Mouse (Mus musculus): Measurements from ENCODE around the gene Golm1.
"Not testable (repeated sequence)": the region's sequence is repeated elsewhere in the genome, so short reads cannot be mapped to it uniquely, and the experiment has no call there.

Gene Golm1

DNA sequence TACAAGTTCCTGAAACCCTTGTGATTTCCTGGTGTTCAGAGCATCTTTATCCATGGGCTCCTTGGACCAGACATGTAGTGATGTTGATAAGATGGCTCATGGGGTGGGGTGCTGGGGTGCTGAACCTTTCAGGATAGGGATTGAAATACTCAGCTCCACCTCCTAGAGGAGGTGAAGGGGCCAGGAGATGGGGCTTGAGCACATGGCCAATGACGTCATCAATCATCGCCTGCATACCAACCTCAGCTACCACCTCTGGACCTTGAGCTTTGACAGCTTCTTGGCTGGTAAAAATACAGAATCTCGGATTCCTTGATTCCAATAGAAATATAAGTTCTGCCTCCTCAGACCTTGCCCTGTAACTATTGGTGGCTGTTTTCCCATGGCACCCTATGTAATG is 30.1 kb downstream of the Golm1 start:
- no peak for DNase-seq

DNA sequence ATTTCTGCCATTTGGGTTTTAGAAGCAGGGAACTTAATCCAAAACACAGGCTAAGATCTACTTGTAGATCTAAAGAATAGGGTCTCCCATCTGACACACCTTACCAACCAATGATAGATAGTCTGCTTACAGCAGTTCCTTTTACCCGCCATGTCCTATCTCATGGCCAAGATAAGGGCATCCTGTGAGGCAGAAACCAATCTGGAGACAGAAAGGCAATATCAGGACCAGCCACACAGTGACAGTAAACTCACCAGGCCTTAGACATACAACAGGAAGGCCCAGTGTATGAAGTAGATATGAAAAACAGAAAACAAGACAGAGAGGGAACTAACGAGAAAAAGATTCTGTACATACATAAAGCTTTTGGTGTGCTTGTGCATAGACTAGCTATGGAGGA is 32.8 kb downstream of the Golm1 start:
- no peak for DNase-seq

DNA sequence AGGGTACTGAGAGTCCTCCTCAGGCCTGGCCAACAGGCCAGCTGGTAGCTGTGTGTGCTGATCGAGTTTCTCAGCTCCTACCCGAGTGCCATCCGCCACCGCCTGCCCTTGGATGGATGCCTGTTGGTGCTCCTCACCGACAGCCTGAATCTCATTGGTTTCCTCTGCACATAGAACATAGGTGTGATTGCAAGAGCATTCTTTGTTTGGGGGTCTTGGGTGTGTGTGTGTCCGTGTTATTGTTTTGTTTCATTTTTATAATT is 35.5 kb downstream of the Golm1 start:
- DNase-seq = peak in 1 of 2 experiments; percentile 92

DNA sequence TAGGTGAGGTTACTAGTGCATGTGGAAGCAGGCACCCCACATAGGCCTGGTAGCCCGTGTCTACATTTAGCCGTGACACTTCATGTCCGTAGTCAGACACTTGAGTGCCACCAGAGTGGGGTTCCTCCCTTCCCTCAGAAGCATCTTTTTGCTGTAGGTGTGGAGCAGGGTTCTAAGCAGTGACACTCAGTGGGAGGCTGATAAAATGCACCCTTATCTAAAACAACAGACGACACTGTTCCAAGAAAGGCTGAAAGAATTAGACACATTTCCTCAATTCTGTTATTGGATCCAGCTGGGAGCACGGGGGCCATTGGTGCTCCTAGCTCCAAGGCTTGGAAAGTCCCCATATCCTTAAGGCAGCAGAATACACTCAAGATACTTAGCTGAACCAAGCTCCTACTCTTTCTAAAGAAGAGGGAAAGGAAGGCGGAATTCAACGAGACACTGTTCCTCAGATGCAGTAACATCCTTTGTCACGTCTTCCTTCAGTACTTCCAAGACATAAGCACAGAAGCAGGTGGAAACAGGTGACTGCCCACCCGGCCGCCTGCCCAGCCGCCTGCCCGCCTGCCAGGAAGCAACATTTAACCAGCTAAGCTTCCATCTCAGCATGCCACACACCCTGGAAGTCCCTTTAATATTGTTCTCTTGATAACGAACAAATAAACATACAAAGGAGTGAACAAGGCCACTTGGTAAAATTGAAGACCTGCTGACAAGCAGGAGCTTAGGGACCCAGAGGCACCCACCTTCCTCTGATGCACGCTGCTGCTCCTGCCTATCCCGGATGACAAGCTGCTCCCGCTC is 36.0 kb downstream of the Golm1 start:
- peak; percentile 84 to 89 for DNase-seq

DNA sequence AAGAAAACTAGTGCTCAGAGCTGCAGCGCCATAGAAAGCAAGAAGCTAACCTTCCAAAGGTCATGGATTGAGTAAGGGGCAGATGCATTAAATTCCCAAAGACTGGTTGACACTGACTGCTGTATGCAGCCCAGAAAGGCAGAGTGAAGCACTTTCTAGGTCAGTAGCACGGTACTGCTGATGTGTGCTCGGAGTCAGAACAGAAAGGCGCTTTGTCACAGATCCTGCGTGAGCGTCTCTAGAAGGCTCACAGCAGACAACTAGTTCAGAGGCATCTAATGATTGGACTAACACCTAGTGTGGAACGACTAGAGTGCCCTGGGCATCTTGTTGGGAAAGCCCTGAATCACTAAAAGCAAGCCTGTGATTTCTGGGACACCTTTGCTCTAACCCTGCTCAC is 37.8 kb downstream of the Golm1 start:
- DNase-seq = no peak

DNA sequence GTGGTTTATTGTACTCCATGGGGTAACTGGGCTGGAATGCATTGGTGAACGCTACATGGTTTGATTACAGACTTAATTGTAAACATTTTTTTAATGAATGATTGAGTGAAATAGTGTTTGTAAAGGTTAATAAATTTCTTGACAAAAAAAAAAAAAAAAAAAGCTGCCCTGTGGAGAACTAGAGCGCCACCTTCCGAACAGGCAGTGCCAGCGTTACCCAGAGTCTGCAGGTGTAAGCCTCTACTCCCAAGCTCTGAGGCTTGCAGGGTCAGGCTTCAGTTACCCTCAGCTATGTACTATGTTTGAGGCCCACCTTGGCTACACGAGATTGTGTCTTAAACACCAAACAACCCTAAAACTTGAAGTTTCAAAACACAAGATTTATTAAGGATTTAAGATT is 41.0 kb downstream of the Golm1 start:
- no peak for DNase-seq

DNA sequence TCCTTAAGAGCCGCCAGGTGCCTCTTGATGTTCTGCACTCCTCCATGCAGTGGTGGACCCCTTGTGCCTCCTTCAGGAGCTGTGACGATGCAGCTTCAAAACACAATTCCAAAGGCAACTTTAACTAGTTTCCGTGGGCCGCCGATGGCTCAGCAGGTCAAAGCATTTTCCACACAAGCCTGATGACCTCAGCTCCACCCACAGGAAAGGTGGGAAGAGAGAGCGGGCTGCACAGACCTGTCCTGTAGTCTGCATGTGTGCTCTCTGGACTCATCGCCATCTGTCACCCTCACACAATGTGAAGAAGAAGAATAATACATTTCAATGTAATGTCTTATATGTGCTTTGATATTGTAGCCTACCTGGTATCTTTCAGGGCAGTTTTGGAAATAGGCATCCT is 48.9 kb downstream of the Golm1 start:
- peak; percentile 70 to 76 for DNase-seq

DNA sequence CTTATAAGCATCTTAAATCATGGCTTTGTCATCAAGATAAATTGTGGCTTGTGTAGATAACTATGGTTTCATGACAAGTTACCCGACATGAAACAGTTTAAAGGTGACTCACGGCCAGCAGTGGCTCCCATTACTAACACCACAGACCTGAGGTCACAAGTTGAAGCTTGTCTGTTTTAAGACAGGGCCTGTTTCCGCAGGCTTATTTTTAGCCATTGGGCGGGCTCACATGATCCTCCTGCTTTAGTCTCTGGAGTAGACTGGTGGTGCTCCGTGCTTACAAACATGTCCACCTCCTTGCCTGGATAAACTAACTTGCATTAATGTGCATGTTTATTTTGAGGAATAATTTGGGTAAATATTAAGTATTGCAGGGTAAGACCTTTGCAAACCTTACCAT is 50.7 kb downstream of the Golm1 start:
- DNase-seq = no peak

DNA sequence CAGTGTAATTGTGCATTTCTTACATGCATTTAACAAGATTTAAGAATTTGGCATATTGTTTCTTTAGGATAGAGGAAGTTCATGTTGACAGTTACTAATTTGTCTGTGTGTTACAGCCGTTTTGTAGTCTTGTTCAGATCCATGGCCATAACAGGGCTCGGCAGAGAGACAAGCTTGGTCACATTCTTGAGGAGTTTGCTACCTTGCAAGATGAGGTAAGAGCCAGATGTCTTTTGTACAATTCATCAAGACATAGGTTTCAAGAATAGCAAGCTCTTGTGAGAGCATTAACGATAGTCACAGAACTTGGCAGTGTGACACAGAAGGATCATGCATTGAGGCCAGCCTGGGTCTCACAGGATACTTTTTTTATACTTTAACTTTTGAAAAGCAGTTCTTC is 51.2 kb downstream of the Golm1 start:
- no peak for DNase-seq

DNA sequence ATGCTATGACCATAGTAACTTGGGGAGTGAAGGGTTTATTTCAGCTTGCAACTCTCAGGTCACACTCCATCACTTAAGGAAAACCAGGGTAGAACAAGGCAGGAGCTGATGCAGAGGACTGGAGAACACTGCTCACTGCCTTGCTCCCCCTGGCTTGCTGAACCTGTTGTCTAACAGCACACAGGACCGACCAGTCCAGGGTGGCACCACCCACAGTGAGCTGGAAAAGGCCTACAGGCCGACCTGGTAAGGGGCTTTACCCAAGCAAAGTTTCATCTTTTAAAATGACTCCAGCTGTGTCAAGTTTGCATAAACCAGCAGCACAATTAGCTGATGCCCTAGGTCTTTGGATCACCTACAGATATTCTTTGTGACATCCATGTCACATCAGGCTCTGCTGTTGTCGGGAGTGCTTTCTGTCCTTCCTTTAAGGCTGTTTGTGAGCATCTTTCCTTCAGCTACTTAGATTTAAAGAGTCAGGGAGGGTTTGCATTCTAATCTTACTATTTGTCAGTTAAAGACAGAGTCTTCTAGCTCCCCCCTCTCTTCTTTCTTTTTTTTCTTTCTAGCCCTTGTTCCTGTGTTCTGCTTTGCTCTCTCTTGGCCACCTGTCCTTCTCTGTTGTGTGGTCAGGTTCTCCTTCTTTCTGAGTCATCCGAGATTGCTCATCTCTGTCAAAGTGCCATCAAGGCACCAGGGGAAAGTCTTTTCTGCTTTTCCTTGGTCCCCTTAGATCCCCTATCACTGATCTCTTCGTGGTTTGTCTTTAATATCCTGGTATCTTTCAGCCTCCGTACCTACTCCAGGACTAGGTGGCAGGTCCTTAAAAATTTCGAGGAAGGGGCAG is 53.7 kb downstream of the Golm1 start:
- no peak for DNase-seq

DNA sequence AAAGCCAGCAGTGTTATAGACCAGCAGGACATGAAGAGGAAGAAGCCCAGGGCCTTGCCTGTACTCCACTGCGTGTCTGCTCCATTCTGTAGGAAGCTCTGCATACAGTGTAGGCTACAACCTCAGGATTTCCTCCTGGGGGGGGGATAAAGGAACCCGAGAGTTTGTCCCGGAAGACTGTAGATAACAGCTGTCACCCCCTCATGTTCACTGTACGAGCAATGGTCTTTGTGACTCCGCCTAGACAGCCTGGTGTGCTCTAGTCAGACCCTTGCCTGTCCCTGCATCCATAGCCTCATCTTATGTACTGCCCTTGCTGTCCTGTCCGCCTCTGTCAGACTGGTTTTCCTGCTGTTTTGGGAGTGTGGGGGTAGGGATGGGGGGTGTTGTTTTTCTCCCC is 57.1 kb downstream of the Golm1 start:
- DNase-seq = no peak

DNA sequence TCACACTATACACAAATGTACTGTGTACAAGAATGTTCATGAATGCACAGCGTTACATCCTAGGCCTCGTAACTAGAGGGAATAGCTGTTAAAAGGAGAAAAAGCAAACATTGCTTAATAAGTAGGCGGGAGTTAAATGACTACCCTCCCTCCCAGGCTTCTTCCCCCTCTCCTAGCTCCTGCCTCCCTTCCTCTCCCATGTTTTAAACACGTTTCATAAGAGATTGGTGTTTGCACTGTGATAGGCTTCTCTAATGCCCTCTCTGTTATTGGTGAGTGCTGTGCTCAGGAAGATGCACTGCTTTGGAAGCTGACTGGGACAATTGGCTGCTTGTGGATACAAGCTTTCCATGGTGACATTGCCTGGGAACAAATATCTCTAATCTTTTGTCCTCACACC is 60.1 kb downstream of the Golm1 start:
- DNase-seq = no peak

DNA sequence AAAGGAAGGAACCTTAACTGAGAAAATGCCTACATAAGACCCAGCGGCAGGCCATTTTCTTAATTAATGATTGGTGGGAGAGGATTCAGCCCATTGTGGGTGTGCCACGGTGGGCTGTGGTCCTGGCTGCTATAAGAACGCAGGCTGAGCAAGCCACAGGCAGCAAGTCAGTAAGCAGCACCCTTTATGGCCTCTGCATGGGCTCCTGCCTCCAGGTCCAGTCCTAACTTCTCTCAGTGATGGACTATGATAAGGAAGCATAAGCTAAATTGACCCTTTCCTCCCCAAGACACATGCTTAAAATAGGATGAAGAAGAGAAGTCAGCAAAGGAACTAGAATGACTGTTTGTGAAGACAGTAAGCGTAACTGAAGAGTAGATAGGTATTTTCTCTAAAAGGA is 60.5 kb downstream of the Golm1 start:
- DNase-seq = no peak

DNA sequence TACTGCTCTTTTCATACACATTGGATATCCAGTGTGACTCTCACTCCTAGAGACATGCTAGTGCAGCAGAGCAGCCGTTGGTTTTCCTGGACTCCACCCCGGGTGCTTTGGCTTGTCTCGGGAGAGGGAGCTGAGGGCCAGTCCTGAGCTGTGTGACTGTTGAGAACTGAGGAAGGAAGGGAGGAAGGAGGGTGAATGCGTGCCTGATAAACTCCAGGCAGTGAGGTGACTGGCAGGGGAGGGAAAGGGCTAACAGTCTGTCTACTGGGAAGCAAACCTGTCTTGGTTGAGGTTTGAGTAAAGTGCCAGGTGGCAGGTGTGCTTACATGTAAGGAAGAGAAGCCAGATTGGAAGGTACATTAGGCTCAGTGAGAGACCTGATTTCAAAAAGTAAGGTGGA is 61.7 kb downstream of the Golm1 start:
- no peak for DNase-seq

DNA sequence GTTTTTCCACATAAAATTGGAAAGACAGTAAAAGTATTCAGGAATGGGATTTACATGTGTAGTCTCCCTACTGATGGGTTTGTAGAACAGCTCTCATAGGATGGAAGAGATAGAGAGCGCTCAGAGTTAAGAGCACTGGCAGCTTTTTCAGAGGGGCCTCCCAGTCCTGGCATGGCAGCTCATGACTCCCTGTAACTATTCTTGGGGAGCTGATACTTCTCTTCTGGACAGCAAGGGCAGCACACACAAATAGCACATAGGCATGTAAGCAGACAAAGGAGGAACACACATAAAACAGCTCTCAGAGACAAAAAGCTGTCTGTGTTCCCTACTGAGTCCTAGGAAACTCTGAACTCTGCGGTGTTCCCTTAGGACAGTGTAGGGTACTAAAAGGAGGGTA is 65.2 kb downstream of the Golm1 start:
- no peak for DNase-seq

DNA sequence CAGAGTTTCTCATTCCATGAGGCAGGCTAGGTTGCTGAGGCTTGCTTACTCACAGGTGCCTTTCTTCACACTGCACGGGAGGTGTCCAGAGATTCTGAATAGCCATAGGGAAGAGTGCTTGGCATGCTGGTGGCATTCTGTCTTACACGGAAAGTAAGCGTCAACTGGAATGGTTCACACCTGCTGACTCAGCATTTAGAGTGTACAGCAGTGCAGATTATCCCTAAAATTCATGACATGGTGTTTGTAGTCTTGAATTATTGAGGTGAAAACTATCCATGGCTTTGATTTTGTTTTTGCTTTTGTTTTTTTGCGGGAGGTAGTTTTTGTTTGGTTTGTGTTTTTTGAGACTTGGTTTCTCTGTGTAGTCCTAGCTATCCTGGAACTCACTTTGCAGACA is 65.7 kb downstream of the Golm1 start:
- no peak for DNase-seq

DNA sequence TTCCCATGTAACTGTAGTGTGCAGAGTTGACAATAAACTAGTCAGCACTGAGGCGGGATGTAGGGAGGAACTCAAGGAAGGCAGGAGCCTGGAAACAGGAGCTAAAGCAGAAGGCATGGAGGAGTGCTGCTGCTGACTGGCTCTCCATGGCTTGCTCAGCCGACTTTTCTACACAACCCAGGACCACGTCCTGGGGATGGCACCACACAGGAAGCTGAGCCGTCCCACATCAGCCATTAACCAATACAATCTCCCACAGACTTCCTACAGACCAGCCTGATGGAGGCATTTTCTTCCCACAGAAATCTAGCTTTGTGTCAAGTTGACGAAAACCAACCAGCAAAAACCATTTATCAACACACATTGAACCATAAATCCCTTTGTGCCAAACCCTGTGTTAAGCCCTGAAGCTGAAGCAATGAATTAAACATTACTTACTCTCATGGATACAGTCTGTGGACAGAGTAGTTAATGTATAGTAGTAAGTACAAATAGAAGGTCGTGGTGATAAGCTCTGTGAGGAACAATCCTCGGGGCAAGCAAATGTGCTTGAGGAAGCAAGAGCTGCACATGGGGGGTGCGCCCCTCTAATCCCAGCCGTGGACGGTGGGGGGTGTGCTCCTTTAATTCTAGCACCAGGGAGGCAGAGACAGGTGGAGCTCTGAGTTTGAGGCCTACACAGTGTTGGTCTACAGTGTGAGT is 70.2 kb downstream of the Golm1 start:
- no peak for DNase-seq

DNA sequence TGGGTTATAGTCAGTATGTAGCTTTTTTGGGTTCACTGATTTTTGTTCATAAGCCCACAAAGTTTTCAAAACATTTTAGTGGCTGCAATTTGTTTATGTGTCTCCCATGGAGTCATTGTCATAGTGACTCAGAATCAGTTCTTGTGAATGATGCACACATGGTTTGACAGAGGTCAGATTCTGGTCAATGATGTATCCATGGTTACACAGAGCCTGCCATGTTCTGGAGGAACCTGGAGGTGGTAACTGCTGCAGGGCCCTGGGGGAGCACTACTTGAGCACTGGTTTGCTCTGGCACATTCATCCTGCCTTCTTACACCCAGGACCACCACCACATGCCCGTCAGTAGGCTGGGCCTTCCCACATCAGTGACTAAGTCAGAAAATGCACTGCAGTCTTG is 71.1 kb downstream of the Golm1 start:
- no peak for DNase-seq

DNA sequence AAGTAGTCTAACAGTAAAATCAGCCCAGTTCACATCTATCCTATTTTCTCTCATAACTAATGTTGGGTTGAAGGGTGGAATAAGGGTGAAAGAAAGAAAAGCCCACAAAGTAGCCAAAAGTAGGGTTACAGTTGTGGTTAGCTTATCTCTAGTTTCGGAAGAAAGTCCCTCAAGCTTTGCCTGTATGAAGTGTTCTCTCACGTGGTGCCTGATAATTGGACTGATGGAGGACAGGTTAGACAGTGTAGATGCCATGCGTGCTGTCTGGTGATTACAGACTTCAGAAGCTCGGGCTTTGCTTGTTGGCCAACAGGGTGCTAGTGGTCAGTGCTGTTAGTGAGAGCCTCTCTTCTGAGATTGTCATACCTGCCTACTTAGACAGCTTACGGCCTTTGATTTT is 72.5 kb downstream of the Golm1 start:
- no peak for DNase-seq

DNA sequence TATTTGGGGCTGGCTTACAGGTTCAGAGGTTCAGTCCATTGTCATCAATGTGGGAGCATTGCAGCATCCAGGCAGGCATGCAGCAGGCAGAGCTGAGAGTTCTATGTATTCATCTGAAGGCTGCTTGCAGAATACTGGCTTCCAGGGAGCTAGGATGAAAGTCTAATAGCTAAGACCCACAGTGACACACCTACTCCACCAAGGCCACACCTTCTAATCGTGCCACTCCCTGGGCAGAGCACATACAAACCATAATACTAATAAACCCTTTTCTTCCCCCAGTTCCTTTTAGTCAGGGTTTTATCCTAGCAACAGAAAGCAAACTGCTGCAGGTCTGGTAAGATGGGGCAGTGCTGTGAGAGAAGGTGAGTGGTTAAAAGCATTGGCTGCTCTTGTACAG is 83.0 kb downstream of the Golm1 start:
- no peak for DNase-seq

DNA sequence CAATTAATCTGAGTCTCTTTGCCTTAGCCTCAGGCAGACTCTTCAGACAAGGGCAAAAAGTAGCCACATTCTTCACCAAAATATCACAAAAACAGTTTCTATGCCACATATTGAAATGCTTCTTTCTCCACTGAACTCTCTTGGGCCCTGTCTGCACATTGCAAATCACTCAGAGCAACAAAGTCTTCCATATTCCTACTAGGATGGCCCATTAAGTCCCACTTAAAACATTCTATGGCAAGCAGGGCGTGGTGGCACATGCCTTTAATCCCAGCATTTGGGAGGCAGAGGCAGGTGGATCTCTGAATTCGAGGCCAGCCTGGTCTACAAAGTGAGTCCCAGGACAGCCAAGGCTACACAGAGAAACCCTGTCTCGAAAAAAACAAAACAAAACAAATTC is 83.6 kb downstream of the Golm1 start:
- not testable (repeated sequence) for DNase-seq

DNA sequence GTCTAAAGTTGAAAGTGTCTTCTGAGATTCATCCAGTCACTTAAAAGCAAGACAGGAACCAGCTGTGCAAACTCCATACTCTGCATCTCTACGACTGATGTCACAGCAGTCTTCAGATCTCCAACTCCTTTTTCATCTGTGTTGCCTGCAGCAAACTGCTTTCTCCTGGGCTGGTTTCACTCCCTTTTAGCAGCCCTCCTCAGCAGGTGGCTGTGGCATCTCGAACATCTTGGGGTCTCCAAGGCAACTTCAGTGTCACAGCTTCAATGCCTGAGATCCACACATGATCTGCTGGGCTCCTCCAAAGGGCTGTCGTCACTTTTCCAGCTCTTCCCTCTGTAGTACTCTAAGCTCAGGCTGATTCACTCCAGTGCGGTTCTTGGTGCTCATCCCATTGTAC is 84.9 kb downstream of the Golm1 start:
- no peak for DNase-seq

DNA sequence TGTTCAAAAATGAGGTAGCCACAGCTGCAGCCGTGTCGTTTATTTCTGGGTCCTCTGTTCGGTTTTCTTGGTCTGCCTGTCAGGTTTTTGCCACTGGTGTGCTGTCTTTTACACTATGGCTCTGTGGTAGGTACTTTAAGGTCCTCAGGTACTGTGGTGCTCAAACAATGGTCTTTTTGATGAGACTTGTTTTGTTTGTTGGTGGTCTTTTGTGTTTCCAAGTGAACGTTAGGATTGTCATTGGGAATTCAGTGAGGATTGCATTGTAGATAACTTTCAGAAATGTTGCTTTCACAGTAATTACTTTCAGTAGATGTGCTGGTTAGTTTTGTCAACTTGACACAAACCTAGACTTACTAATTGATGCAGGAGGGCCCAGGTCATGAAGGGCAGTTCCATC is 85.9 kb downstream of the Golm1 start:
- no peak for DNase-seq

DNA sequence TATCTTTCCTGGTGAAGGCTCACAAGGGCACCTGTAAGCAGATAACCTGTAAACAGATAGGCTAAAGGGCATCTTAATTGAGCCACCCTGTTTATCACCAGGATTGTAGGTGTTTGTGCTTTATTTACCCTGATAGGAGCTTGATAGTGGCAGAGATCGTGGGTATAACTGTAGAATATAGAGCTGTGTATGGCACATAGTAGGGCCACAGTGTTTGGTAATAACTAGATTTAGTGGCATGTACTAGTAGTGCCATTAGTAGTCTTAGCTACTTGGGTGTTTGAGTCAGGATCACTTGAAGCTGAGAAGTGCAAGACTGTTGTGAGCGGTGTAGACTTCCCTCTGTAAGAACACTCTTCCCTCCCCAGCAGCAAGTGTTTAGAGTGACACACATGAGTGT is 88.4 kb downstream of the Golm1 start:
- no peak for DNase-seq
